Mouse (Mus musculus) c-Kit-negative CD71-positive TER-119-positive erythroid progenitor cells, embryonic 14.5 days (primary cell): ENCODE results near the gene Flvcr2.
"Not testable (repeated sequence)": the region's sequence is repeated elsewhere in the genome, so short reads cannot be mapped to it uniquely, and the experiment has no call there.

ENCODE experiments used
- DNase-seq: peaks from one replicate; pipeline ENCODE4 v3.0.0-alpha.2; 2013; ENCODE audit warnings: low read depth, low spot score

The Flvcr2 gene

DNA sequence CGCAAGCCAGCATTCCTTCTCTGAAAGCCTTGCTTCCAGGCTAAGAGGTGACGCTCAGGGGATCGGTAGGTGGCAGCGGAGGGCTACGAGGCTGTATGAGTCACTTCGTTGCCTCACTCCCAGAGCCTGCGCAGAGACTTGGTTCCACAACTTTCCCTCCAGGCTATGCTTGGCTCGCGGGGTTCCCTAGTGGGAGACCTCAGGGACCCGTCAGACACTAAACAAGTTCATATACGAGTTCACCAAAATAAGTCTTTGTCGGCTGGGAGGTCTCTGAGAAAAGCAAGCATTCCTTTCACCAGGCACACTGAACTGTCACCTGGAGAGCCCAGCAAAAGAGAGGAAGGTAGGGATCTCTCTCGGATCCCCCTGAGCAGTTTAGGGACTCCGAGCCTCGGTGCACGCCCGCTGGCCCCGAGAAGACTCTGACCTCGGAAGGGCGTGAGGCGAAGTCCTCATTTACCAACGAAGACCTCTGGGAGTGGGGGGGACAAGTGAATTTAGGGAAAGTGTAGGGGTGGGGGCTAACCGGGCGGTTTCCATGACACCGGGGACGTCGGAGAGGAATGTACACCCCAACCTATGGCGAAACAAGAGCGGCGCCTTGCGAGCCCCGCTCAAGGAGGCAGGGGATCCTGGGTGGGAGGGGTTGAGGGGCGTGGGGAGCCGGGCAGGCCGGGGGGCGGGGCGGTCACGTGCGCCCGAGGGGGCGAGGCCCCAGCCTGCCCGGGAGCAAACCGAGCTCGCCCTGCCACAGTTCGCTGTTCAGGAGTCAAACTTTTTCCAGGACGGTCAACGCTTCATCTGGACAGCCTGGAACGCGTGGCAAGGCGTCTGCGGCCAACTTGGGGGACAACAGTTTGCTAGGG is at the start of gene Flvcr2:
Flvcr2 (plus strand) TSS at position 713 of the 869 bp plus-strand sequence.
- no peak for DNase-seq

DNA sequence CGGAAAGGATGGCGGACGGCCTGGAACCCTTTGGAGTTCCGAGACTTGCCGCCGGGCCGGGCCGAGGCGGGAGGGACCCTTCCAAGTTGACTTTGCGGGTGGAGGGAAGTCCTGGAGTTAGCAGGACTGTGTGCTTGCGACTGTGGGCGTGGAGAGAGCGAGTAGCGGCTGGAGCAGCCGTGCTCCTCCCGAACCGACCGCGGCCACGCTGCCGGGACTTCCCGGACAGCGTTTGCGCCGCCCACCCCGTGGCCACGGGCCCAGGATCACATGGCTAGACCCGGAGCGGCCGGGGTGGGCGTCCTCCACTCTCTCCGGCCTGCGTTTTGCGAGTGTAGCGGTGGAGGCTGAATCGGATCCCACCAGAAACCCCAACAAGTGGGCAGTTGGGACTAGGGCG is 48.2 kb upstream of the Flvcr2 start:
- DNase-seq = not testable (repeated sequence)

DNA sequence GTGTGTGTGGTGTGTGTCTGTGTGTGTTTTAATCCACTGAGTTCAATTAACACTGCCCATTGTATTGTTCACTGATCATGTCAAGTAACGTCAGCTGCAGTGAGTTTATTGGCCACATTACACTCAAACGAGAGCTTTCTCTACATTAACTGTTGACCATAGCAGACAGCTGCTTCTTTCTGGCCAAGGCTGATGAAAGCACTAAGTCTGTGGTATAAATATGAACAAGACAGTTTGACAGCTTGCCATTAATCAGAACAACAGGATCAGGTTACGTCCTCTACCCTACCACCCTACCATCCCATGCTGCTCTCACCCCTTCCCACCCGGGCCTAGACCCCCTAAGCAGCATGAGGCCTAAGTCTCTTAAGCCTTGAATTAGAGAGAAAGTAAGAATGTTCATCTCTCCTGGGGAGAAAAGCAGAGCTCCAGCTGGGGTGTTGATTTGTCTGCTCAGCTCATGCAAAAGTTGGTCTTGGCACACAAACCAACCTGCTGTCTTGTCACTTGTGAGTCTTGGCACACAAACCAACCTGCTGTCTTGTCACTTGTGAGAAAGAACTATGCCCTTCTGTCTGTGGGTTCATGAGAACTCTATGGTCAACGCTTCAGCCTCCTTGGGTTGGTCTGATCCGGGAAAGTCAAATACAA is 46.0 kb upstream of the Flvcr2 start:
- DNase-seq = no peak

DNA sequence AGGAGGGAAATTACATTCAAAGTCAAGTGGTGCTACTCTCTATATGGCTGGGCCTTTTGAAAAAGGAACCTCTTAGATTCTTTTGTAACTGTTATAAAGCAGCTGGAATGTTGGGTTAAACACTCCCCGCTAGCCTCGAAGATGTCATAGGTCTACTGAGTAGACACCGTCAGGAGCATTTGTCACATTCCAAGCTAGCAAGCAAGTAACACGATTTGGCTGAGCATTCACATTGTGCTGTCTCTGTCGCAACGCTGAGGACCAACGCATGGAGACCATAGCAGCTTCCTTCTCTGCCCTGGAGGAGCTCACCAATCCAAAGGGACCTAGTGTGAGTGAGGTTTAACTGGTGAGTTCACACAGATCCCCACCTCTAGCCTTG is 45.5 kb upstream of the Flvcr2 start:
- DNase-seq = no peak

DNA sequence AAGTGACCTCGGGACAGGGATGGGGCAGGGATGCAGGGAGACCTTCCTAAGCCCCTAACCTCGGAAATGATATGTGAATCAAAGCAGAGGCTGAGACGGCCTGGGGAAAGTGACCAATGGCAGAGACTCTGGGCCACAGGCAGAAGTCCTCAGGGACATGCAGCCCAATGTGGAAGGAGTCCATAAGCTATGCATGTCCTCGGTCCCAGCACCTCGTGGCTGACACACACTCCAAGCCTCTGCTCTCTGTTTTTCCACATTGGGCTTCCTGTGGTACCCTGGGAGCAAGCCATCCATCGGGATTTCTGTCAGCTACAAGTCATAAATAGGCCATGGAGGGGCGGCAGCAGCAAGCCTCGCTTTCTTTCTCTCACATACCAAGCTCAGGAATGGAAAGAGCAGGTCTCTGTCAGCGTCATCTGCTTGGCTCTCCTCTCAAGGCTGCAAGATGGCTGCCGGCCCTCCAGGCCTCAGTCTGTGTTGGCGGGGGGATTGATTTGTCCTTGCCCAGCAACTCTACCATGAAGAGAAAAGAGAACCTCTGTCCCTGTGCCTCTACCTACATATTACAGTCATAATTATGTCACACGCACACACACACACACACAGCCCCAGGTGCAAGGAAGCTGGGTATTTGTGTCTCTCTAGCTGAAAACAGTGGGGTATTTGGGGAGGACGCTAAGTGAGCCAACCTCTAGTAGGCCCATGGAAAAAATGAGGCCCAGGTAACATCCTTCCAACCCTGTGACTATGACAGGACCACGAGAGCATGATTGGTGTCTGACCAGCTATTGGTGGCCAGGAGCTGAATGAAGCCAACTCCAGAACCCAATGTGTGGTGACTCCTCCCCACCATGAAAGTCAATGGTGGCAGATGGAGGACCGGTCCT is 43.9 kb upstream of the Flvcr2 start:
- no peak for DNase-seq

DNA sequence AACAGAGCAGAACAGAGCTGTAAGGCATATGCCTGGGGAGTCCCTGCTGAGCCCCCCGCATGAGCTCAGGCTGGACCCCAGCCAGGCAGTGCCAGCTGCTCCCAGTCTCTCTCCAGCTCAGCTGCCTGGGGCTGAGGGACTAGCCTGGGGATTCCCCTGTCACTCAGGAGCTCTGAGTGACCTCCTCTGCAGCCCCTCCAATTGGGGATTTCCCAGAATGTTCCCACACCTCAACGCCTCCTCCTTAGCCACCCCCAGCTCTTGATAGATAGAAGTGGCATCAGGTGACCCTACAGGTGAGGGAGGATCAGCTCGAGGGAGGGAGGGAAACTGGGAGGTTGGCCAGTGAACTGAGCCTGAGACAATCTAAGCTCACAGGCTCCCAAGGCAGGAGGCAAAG is 42.8 kb upstream of the Flvcr2 start:
- DNase-seq = no peak

DNA sequence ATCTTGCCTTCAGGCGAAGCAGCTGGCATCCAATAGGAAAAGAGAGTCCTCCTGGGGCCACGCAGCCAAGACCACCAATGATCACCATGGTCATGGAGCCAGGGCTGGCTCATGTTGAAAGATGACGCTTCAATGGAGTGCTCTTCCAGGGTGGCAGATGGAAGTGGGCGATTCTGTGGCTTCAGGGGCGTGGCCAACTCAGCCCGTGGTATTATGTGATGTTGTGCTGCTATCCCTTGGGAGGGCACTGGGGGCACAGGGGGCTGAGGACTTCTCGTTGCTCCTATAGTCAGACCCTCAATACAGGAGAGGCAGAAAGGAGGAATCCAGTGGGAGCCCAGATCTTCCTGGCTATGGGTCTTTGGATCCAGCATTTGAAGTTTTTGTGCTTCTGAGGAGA is 41.8 kb upstream of the Flvcr2 start:
- no peak for DNase-seq

DNA sequence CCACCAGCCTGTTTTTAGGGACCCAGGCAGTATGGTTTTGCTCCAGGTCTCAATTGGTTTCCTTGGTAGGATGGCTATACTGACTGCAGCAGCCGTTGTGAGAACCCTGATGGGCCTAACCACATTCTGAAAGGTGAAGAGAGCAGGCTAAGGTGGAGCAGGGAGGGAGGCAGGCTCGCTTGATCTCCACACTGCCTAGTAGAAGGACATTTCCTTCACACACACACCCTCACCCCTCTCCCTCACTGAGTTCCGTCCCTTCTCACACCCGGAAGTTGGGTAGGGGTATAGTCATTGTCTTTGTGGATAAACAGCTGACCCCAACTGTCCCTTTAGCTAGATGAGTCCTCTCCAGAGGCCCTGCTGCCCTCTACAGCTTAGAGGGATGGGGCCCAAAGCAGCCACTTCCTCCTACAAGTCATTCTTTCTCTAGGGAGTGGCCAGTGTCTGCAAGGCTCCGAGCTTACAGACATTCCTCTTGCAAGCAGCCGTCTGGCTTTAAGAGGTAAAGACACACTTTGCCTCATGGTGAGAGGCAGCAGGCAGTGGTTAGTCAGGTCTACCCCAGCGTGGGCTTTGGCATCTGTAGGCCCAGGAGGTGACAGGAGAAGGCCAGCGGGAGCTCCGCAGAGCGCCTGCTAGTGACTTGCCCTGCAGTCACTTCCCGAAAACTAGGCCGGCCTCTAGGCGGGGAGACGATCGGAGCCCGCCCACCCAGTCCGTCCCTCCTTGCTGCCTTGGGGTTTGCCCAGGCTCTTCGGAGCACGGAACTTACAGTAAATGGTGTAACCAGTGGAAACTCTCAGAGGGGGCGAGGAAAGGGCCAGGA is 41.1 kb upstream of the Flvcr2 start:
- DNase-seq = no peak

DNA sequence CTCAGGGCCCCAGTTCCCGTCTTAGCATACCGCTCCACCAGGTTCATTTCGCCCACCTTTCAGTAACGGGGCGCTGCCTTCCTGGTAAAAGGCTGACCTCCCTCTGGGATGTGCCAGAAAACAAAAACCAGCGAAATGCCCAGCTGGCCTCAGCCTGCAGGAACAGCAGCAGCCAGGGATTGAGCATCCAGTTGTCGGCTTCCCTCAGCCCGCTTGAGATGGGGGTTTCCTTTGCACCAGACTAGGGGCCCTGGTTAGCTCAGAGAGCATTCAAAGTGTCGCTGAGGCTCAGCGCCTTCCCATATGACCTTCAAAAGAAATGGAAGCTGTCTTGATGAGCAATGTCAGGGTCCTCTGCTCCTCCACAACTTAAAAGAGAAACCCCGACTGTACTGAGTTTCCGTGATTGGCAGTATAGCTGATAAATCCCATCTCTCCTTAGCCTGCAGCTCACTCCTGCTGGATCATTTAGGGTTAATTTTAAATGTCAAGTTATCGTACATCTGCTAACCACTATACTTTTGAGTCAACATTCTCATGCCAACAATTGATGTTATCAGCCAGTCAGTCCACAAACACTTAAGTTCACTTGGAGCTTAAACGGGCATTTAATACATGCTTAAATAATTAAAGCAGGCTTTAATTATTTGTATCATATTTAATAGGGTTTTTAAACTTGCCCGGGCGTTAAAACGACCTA is 40.4 kb upstream of the Flvcr2 start:
- DNase-seq = no peak

DNA sequence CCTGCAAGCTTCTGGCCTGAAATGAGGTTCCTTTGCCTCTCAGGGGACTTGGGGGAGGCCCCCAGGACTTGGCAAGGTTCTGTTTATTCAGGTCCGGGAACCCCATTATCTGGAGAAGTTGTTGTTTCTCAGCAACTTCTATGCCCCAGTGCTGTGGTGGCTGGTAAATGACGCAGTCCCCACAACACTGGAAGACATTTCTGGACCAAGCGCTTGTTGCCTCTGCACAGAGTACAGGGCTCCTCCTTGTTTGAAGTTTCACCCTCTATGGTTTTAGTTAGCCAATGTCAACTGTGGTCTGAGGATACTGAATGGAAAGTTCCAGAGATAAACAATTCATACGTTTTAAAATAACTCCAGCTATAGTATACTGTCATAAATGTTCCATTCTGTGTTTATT is 39.4 kb upstream of the Flvcr2 start:
- no peak for DNase-seq

DNA sequence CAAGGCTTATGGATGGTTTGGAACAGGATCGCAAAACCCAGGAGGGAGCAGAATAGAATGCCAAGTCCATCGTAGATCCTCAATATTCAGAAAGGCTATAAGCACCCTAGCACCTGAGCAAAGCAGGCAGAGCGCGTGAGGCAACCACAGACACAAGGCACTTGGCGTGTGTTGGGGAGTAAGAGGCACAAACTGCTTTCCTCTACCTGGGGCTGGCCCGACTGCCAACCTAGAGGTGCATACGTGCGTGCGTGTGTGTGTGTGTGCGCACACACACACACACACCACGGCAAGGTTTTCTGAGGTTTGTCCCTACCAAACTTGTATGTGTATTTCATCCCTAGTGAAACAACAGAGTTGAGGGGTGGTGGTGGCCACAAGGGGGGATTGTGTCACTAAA is 38.9 kb upstream of the Flvcr2 start:
- DNase-seq = no peak

DNA sequence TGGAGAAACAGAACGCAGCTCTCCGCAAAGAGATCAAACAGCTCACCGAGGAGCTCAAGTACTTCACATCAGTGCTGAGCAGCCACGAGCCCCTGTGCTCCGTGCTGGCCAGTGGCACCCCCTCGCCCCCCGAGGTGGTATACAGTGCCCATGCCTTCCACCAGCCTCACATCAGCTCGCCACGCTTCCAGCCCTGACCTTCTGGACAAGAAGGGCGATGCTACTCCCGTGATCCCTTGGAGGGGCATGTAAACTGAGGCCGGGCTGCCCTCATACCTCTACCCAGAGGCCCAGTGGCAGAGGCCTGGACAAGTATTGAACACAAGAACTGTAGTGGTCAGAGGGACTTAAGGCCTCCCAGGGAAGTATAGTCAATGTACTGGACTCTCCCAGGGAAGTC is 37.8 kb upstream of the Flvcr2 start:
- DNase-seq = no peak

DNA sequence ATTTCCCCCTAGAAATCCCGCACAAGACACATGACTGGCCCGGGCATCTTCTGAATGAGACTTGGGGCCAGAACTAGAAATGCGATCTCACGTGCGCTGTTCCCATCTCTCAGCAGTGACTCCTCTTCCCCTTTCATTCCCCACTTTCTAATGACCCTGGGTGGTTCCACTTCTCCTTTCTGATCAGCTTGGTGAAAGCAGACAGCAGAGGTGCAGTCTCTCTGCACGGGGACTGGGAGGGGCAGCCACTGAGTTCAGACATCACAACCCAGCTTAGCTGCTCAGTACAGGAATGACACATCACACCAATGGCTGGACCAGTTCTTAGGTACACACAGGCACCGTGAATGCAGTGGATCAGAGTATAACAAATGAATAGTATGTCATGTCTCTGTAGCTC is 35.6 kb upstream of the Flvcr2 start:
- DNase-seq = no peak

DNA sequence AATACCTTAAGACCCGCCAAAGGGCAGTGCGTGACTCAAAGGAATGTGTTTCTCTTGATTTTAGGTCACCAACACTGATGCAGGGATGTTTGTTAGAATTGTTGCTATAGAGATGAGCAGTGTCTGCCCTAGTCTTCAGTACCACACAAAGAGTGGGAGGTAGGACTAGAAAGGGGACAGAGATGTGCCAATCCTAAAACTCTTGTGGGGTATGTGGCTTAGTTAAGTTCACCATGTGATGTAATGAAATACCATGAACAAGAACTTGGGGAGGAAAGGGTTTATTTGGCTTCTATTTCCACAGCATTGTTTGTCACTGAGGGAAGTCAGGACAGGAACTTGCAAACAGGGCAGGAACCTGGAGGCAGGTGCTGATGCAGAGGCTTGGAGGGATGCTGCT is 33.8 kb upstream of the Flvcr2 start:
- DNase-seq = no peak

DNA sequence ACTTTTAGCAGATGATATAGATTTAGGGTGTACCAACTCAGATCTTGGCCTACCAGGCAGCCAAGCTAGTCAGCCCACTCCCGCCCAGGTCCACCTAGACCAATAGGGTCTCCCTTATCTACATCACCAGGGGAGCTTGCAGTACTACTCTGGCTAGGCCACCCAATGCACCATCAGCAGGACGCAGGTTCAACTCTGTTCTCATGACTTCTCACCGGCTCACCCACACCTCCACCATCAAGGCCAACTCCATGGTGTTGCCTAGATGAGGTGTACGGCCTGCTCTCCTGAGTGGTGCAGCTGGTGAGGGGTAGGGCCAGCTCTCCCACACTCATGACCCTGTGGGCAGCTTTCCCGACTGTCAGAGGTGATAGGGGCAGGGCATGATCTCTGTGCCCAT is 32.2 kb upstream of the Flvcr2 start:
- no peak for DNase-seq

DNA sequence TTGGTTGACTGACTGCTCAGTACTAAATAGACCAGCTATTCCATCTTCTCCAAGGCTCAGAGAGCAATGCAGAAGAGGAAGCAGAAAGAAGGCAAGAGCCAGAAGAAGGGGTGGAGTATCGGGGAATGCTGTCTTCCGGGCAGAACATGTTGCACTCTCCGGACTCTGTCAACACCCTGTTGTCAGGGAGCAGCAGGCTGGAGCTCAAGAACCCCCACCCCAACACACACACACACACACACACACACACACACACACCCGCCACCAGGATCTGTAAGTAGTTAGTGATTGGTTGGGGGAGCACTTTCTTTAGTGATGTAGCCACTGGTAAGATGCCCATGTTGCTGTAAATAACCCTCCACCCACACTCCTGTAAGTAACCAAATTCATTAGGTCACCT is 21.0 kb upstream of the Flvcr2 start:
- no peak for DNase-seq

DNA sequence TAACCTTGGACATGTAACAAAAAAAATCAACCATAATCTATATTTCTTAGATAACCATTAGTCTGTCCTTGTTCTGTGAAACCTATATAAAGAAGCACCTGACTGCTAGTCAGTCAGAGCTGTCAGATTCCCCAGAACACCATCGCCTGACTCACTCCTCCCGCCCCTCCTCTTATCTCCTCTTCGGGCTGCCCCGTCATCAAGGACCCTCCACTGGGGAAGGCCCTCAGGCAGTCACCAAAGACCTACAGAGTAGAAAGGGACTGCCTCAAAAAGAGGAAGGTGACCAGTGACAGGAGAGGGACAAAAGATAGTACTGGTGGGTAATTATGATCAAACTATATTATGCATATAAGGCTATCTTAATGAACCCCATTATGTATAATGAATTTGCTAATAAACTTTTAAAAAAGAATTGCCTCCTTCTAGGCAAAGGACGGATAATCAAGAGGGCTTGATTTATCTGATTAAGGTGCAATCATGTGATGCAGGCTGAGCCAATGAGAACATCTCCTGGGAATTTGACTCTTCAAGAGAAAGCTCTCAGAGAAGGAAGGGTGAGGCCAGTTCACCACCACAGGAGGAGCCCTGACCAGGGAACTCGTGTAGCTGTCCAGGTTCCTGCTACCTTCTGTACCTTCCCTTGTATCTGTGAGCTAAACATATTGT is 19.5 kb upstream of the Flvcr2 start:
- no peak for DNase-seq

DNA sequence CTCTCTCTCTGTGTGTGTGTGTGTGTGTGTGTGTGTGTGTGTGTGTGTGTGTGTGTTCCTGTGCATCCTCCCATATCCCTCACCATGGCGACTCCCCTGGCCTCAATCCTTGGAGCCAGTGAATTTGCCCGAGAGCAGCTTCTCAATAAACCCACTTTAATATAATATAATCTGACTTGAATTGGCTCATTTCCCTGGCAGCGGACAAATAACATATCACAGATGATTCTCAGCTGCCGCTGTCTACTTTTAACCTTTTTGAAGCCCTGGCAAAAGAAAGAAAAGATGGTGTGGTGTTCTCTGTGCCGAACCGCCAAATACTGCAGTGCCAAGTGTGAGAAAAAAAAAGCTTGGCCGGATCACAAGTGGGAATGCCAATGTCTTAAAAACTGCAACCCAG is 18.2 kb upstream of the Flvcr2 start:
- DNase-seq = no peak

DNA sequence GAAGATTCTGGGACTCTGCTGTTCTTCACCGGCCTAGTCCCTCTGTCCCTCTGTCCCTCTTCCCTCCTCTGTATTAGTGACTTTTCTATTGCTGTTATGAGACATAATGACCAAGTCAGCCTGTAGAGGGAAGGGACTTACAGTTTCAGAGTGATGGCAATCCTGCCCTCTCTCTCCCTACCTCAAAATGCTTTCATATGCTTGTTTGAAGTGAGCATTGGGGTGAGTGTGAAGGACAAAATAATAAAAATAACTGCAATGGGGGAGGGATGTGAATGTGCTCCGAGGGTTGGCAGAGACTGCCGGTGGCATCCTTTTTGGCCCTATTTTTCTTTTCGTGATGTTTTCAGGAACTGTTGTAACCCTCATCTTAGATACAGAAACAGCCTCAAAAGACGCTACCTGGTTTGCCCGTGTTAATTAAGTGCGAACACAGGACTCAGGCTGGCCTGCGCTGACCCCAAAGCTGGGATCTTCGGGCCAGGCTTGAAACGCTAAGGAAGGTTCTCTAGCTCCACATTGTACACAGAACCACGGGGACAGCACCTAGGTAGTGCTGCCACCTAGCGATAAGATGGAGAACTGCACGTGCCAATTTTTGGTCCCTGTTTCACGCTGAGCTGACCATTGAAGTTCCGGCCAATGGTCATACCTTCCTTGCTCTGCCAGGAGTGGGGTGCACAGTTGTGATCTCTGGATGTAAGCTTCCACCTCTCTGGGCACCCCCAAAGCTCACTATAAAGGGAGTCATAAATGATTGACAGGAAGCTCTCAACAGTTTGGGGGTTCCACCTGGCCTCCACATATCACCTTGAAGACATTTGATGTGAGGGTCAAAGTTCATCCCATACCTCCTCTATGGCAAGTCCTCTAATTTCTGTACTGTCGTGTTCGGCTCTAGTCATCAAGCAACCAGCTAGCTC is 17.1 kb upstream of the Flvcr2 start:
- DNase-seq = peak; percentile 16
